In genomic region chr16:21845800-21846671, GRCm38 (mm10) we compare ENCODE assay signal across 8 mouse cellular contexts. TPM values are rescaled to one million over a fixed set of nuclear protein-coding genes. Genes with fewer than 3 reads are reported as not detected.
DNase-seq lines count a peak whose midpoint lies in the region; ATAC-seq lines count a peak whose summit lies in the region.

No protein-coding gene starts in this region.

- peak; percentile 73 for DNase-seq in CD4-positive, CD25-positive, alpha-beta regulatory T cell, adult 2 months (ENCODE audit: low read depth, low spot score)
- peak; percentile 59 for DNase-seq in adrenal gland, adult 8-10 months
- peak; percentile 90 for DNase-seq in embryonic facial prominence, embryonic 10.5 days (ENCODE audit: low spot score)
- DNase-seq in liver, embryonic 11.5 days (ENCODE audit: low spot score) = peak; percentile 64
- DNase-seq in neural tube, embryonic 11.5 days (ENCODE audit: low spot score) = peak; percentile 83
- DNase-seq in urinary bladder, postnatal 25 days (ENCODE audit: low spot score) = peak; percentile 35

- peak; percentile 95 for ATAC-seq in heart, embryonic 11.5 days (replicated peaks; ENCODE audit: insufficient number of reproducible peaks, low FRiP score, low TSS enrichment)
- peak; percentile 99 for ATAC-seq in kidney, embryonic 14.5 days (ENCODE audit: low FRiP score, low TSS enrichment)
- ATAC-seq in liver, embryonic 11.5 days (replicated peaks; ENCODE audit: low FRiP score) = peak; percentile 95
- ATAC-seq in neural tube, embryonic 11.5 days (ENCODE audit: insufficient read depth, low FRiP score, low TSS enrichment) = peak; percentile 100

- peaks cover 17% of the 10 kb centered on the region for H3K4me1 ChIP-seq in embryonic facial prominence, embryonic 10.5 days
- no peaks in the 10 kb centered on the region for H3K4me1 ChIP-seq in heart, embryonic 11.5 days (ENCODE audit: control insufficient read depth, insufficient read depth, low read length)
- H3K4me1 ChIP-seq in kidney, embryonic 14.5 days (ENCODE audit: control insufficient read depth, insufficient read depth, low read length) = no peaks in the 10 kb centered on the region
- H3K4me1 ChIP-seq in liver, embryonic 11.5 days (replicated peaks; ENCODE audit: control insufficient read depth, insufficient read depth, low read length) = no peaks in the 10 kb centered on the region
- peaks cover 2% of the 10 kb centered on the region; the same call in 1 of the 2 replicates for H3K4me1 ChIP-seq in neural tube, embryonic 11.5 days (ENCODE audit: control insufficient read depth, insufficient read depth, low read length)

- H3K4me2 ChIP-seq in heart, embryonic 11.5 days = peak overlapping the region; percentile 67
- peak overlapping the region; percentile 76 for H3K4me2 ChIP-seq in kidney, embryonic 14.5 days (replicated peaks; ENCODE audit: low read depth, low read length)
- H3K4me2 ChIP-seq in liver, embryonic 11.5 days = peak overlapping the region; percentile 79
- peak overlapping the region; percentile 56 for H3K4me2 ChIP-seq in neural tube, embryonic 11.5 days (ENCODE audit: low read depth)

- H3K9me3 ChIP-seq in embryonic facial prominence, embryonic 10.5 days = no peaks in the 10 kb centered on the region
- no peaks in the 10 kb centered on the region for H3K9me3 ChIP-seq in heart, embryonic 11.5 days (replicated peaks; ENCODE audit: control insufficient read depth, low read length)
- no peaks in the 10 kb centered on the region for H3K9me3 ChIP-seq in kidney, embryonic 14.5 days (ENCODE audit: control insufficient read depth, low read length)
- no peaks in the 10 kb centered on the region for H3K9me3 ChIP-seq in liver, embryonic 11.5 days (ENCODE audit: control insufficient read depth, low read length)
- no peaks in the 10 kb centered on the region for H3K9me3 ChIP-seq in neural tube, embryonic 11.5 days (ENCODE audit: control insufficient read depth, low read length)

- H3K9ac ChIP-seq in heart, embryonic 11.5 days (ENCODE audit: low read depth, low read length) = peak overlapping the region; percentile 65
- peak overlapping the region; percentile 60 for H3K9ac ChIP-seq in kidney, embryonic 14.5 days (ENCODE audit: low read depth, low read length)
- H3K9ac ChIP-seq in liver, embryonic 11.5 days (ENCODE audit: low read depth, low read length) = peak overlapping the region; percentile 43
- H3K9ac ChIP-seq in neural tube, embryonic 11.5 days (ENCODE audit: low read length) = peak overlapping the region; percentile 71

- 2% methylated on average over 16 of the region's 16 CpGs for WGBS in embryonic facial prominence, embryonic 10.5 days
- 2% methylated on average over 16 of the region's 16 CpGs for WGBS in heart, embryonic 11.5 days (ENCODE audit: insufficient replicate concordance)
- WGBS in kidney, embryonic 14.5 days = under 1% methylated on average over 16 of the region's 16 CpGs
- 6% methylated on average over 16 of the region's 16 CpGs for WGBS in liver, embryonic 11.5 days
- WGBS in neural tube, embryonic 11.5 days = under 1% methylated on average over 16 of the region's 16 CpGs

- peak overlapping the region; percentile 68 for H3K4me3 ChIP-seq in embryonic facial prominence, embryonic 10.5 days
- H3K4me3 ChIP-seq in heart, embryonic 11.5 days (ENCODE audit: low read depth, low read length) = peak overlapping the region; percentile 54
- peak overlapping the region; percentile 48 for H3K4me3 ChIP-seq in kidney, embryonic 14.5 days (ENCODE audit: low read length)
- peak overlapping the region; percentile 50 for H3K4me3 ChIP-seq in liver, embryonic 11.5 days (ENCODE audit: low read depth, low read length)
- H3K4me3 ChIP-seq in neural tube, embryonic 11.5 days (ENCODE audit: low read depth, low read length) = peak overlapping the region; percentile 42

- H3K27me3 ChIP-seq in embryonic facial prominence, embryonic 10.5 days (replicated peaks; ENCODE audit: low read depth, poor library complexity, severe bottlenecking) = no peaks in the 10 kb centered on the region
- no peaks in the 10 kb centered on the region for H3K27me3 ChIP-seq in heart, embryonic 11.5 days (ENCODE audit: control insufficient read depth, insufficient read depth, low read length)
- no peaks in the 10 kb centered on the region for H3K27me3 ChIP-seq in kidney, embryonic 14.5 days (ENCODE audit: control insufficient read depth, insufficient read depth, low read length)
- H3K27me3 ChIP-seq in liver, embryonic 11.5 days (replicated peaks; ENCODE audit: control insufficient read depth, insufficient read depth, low read length) = no peaks in the 10 kb centered on the region
- H3K27me3 ChIP-seq in neural tube, embryonic 11.5 days (ENCODE audit: control insufficient read depth, insufficient read depth, low read length) = no peaks in the 10 kb centered on the region

- H3K36me3 ChIP-seq in embryonic facial prominence, embryonic 10.5 days (replicated peaks) = no peaks in the 10 kb centered on the region
- H3K36me3 ChIP-seq in heart, embryonic 11.5 days (ENCODE audit: control insufficient read depth, insufficient read depth, low read length) = no peaks in the 10 kb centered on the region
- H3K36me3 ChIP-seq in kidney, embryonic 14.5 days (ENCODE audit: control insufficient read depth, insufficient read depth, low read length) = no peaks in the 10 kb centered on the region
- no peaks in the 10 kb centered on the region for H3K36me3 ChIP-seq in liver, embryonic 11.5 days (ENCODE audit: control insufficient read depth, insufficient read depth, low read length)
- no peaks in the 10 kb centered on the region for H3K36me3 ChIP-seq in neural tube, embryonic 11.5 days (ENCODE audit: control insufficient read depth, insufficient read depth, low read length)

- peak overlapping the region; percentile 87 for H3K27ac ChIP-seq in embryonic facial prominence, embryonic 10.5 days (replicated peaks)
- peak overlapping the region; percentile 17; the same call in 1 of the 2 replicates for H3K27ac ChIP-seq in heart, embryonic 11.5 days (ENCODE audit: low read depth, low read length)
- no peak overlapping the region for H3K27ac ChIP-seq in kidney, embryonic 14.5 days (ENCODE audit: low read depth, low read length)
- no peak overlapping the region for H3K27ac ChIP-seq in liver, embryonic 11.5 days (ENCODE audit: low read depth, low read length)
- H3K27ac ChIP-seq in neural tube, embryonic 11.5 days (ENCODE audit: low read depth, low read length) = peak overlapping the region; percentile 86

RNA-seq across cellular contexts. Expression of gene Map3k13, which starts 51.9 kb away (rescaled TPM):
- 1 to 10 TPM; 1.2 to 1.9 (median 1.4) TPM for total RNA-seq in adrenal gland, adult 8-10 months (2022)
- 1.9 and 2.1 TPM in 2 replicates for polyA plus RNA-seq in embryonic facial prominence, embryonic 10.5 days (2016; fragmentation: Nextera tagmentation; extraction: Ambion mirVana)
- 0.79 and 1.1 TPM in 2 replicates for polyA plus RNA-seq in heart, embryonic 11.5 days (2014; fragmentation: Nextera tagmentation; extraction: Ambion mirVana)
- 0.60 and 1.2 TPM in 2 replicates for polyA plus RNA-seq in kidney, embryonic 14.5 days (2014; fragmentation: Nextera tagmentation; extraction: Ambion mirVana)
- 0.55 and 0.59 TPM in 2 replicates for polyA plus RNA-seq in liver, embryonic 11.5 days (2014; fragmentation: Nextera tagmentation; extraction: Ambion mirVana)
- polyA plus RNA-seq in neural tube, embryonic 11.5 days (2014; fragmentation: Nextera tagmentation; extraction: Ambion mirVana) = 10.6 and 11.6 TPM in 2 replicates

RNA-seq across cellular contexts. Expression of gene Ehhadh, which starts 58.4 kb away (rescaled TPM):
- total RNA-seq in adrenal gland, adult 8-10 months (2022) = 10 to 100 TPM; 10.1 to 28.7 (median 22.6) TPM
- 1.8 and 2.1 TPM in 2 replicates for polyA plus RNA-seq in embryonic facial prominence, embryonic 10.5 days (2016; fragmentation: Nextera tagmentation; extraction: Ambion mirVana)
- polyA plus RNA-seq in heart, embryonic 11.5 days (2014; fragmentation: Nextera tagmentation; extraction: Ambion mirVana) = 2.8 and 3.0 TPM in 2 replicates
- 1.1 and 1.9 TPM in 2 replicates for polyA plus RNA-seq in kidney, embryonic 14.5 days (2014; fragmentation: Nextera tagmentation; extraction: Ambion mirVana)
- polyA plus RNA-seq in liver, embryonic 11.5 days (2014; fragmentation: Nextera tagmentation; extraction: Ambion mirVana) = 5.3 and 6.7 TPM in 2 replicates
- 2.2 and 2.4 TPM in 2 replicates for polyA plus RNA-seq in neural tube, embryonic 11.5 days (2014; fragmentation: Nextera tagmentation; extraction: Ambion mirVana)

Comparison
In these comparisons a context has a peak if more than half of its experiments do, and no peak if none do; other contexts are left out.
1. DNase-seq: peak in every context shown above with its lines; median percentile 90 in embryonic facial prominence, embryonic 10.5 days; 83 in neural tube, embryonic 11.5 days; 73 in CD4-positive, CD25-positive, alpha-beta regulatory T cell, adult 2 months; 64 in liver, embryonic 11.5 days; 59 in adrenal gland, adult 8-10 months; 35 in urinary bladder, postnatal 25 days.
2. H3K27ac ChIP-seq: peak in embryonic facial prominence, embryonic 10.5 days (single experiment), heart, embryonic 11.5 days (single experiment) and neural tube, embryonic 11.5 days (single experiment); none in kidney, embryonic 14.5 days (single experiment) and liver, embryonic 11.5 days (single experiment).
3. Peak in every context shown above with its lines, with median percentiles within 50 percentile points of each other: H3K4me3 ChIP-seq, ATAC-seq, H3K4me2 ChIP-seq and H3K9ac ChIP-seq.